Mouse (Mus musculus) lung, embryonic 14.5 days (tissue): Measurements from ENCODE around the gene Tmem117. TPM values are rescaled to one million over a fixed set of nuclear protein-coding genes. Genes with fewer than 3 reads are reported as not detected.

Experiments used
- ATAC-seq: fragments of 200-750 bp; cut with Nextera tagmentation; 2 replicates; pipeline ENCODE4 v1.8.0; 2017; ENCODE audit warnings: mild to moderate bottlenecking, moderate TSS enrichment, moderate library complexity; ENCODE audit not compliant: insufficient read depth
- DNase-seq: peaks from one replicate; pipeline ENCODE4 v3.0.0-alpha.2; 2015
- H3K27ac ChIP-seq: fragments of 300-500 bp; sonication (generic); 2 replicates; pipeline ENCODE4 v1.5.1; 2014; ENCODE audit warnings: low read depth, mild to moderate bottlenecking, moderate library complexity
- H3K27me3 ChIP-seq: fragments of 300-500 bp; sonication (generic); 2 replicates; pipeline ENCODE4 v1.6.1; 2014; ENCODE audit warnings: low read length, control low read depth; ENCODE audit not compliant: insufficient read depth
- H3K36me3 ChIP-seq: fragments of 300-500 bp; sonication (generic); 2 replicates; pipeline ENCODE4 v1.6.1; 2014; ENCODE audit warnings: control low read depth; ENCODE audit not compliant: insufficient read depth
- H3K4me1 ChIP-seq: fragments of 300-500 bp; sonication (generic); 2 replicates; pipeline ENCODE4 v1.6.1; 2014; ENCODE audit warnings: antibody characterized with exemption, control low read depth; ENCODE audit not compliant: insufficient read depth
- H3K4me2 ChIP-seq: fragments of 300-500 bp; sonication (generic); 2 replicates; pipeline ENCODE4 v1.6.1; 2014; ENCODE audit warnings: mild to moderate bottlenecking
- H3K4me3 ChIP-seq: fragments of 300-500 bp; sonication (generic); 2 replicates; pipeline ENCODE4 v1.5.1; 2014; ENCODE audit warnings: low read depth, low read length
- H3K9ac ChIP-seq: fragments of 300-500 bp; sonication (generic); 2 replicates; pipeline ENCODE4 v1.6.1; 2014
- H3K9me3 ChIP-seq: fragments of 300-500 bp; sonication (generic); 2 replicates; pipeline ENCODE4 v1.6.1; 2016; ENCODE audit warnings: low read depth, low read length, control low read depth
- CTCF ChIP-seq: IDR thresholded peaks from 2 replicates; pipeline ENCODE4 v1.5.1; 2016; ENCODE audit warnings: antibody characterized with exemption, low read depth
- WGBS: fragments of 180-500 bp; shearing (Covaris S2); extraction: QIAGEN DNeasy Blood & Tissue Kit; methylation state at CpG from one replicate; pipeline ENCODE4 v1.1.7; 2014; 5-methylcytosine and 5-hydroxymethylcytosine counted together
- polyA plus RNA-seq: library from polyadenylated mRNA; unstranded; fragments of >200 nt; fragmentation: Nextera tagmentation; extraction: Ambion mirVana; gene quantifications from 2 replicates; pipeline ENCODE4 v1.2.1, GENCODE M21; 2014

Tmem117 gene
- polyA plus RNA-seq, 1 experiment from 2014 or later: 2.8 TPM

DNA sequence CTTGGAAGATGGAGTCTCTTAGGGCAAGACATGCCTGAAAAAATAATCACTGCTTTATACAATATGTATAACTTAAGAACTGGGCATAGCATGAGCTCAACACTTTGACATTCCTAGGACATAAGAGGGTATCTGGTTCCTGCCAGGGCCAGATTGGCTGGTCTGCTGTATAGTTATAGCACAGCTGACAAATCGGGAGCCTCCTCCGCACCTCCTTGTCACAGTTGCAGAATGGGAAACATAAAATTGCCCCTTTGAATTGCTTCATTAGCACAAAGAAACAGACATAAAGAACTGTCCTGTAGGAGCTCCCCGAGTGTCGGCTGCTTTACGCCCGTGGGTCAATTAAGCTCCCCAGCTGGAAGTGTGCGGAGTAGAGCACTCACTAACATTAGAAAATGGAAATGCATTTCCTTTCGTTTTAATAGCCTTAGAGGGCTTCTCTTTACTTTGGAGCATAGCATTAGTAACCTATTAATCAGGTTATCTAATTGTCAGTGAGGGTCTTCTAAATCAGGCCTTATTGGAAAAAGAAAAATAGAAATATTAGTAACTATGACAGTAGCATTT is 426.1 kb downstream of the Tmem117 start:
- Histone ChIP-seq H3K9me3 (no peaks in the 10 kb centered on the region), H3K27me3 (no peaks in the 10 kb centered on the region), H3K36me3 (no peaks in the 10 kb centered on the region), H3K4me2 (no peak overlapping the region), H3K4me3 (no peak overlapping the region), H3K4me1 (no peaks in the 10 kb centered on the region), H3K27ac (no peak overlapping the region), H3K9ac (no peak overlapping the region)
- DNase-seq (no peak), ATAC-seq (no peak)
- TF ChIP-seq CTCF: no peak
- 90% methylated on average over 8 of the region's 8 CpGs for WGBS

DNA sequence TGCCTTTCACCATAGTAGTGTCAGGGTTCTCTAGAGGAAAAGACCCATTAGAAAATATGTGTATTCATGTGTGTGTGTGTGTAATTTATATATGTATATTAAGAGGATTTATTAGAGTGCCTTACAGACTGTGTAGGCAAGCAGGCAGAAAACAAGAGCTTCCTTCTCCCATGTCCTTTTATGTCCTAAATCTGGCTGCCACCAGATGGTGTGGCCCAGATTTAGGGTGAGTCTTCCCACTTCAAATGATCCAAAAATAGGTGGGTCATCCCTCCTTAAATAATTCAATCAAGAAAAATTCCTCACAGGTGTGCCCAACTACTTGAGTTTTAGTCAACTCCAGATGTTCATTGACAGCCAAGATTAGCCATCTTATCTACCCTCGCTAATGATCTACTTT is 439.0 kb downstream of the Tmem117 start:
- DNase-seq (no peak), ATAC-seq (no peak)
- Histone ChIP-seq H3K4me3 (no peak overlapping the region), H3K9me3 (no peaks in the 10 kb centered on the region), H3K9ac (no peak overlapping the region), H3K36me3 (no peaks in the 10 kb centered on the region), H3K27me3 (no peaks in the 10 kb centered on the region), H3K4me2 (no peak overlapping the region), H3K4me1 (no peaks in the 10 kb centered on the region), H3K27ac (no peak overlapping the region)
- no peak for TF ChIP-seq CTCF
- WGBS: 68% methylated on average over 1 of the region's 1 CpGs

DNA sequence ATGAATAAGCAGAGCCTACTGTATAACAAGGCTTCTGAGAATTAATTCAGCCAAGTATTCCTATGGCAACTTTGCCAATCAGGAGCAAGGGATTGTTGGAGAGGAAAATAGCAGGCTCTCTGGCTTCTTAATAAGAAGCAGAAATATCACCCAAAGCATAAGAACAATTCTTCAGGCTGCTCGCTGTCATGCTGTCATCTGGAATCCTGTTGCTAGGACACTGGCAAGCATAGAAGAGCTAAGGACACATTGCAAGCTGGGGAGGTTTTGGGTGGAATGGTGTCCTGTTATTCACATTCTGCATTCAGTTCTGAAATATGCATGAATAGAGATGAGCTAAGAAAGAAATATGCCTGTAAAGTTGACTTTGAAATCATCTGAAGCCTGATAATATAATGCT is 439.8 kb downstream of the Tmem117 start:
- no peaks in the 10 kb centered on the region for H3K36me3 ChIP-seq
- TF ChIP-seq CTCF: no peak
- no peak overlapping the region for H3K4me2 ChIP-seq
- no peak overlapping the region for H3K27ac ChIP-seq
- no peaks in the 10 kb centered on the region for H3K4me1 ChIP-seq
- no peak for DNase-seq
- no peak overlapping the region for H3K9ac ChIP-seq
- H3K9me3 ChIP-seq: no peaks in the 10 kb centered on the region
- ATAC-seq: no peak
- H3K27me3 ChIP-seq: no peaks in the 10 kb centered on the region
- WGBS: 73% methylated on average over 1 of the region's 1 CpGs
- no peak overlapping the region for H3K4me3 ChIP-seq

DNA sequence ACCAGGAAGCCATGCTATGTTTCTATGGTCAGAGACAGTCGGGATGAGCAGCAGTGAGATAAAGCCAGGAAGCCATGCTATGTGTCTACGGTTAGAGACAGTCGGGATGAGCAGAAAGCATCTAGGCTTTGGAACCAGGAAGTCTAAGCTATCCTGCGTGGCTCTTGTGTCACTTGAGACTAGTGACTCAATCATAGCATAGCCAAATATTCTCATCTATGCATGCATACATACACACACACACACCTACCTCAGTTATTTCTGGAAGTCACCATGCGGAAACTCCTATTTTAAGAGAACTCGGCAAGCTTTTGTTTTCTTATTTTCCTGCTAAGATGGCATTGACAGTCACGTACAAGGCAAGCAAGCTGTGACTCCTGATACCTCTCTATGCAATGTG is 441.8 kb downstream of the Tmem117 start:
- Histone ChIP-seq H3K27ac (no peak overlapping the region), H3K9ac (no peak overlapping the region)

DNA sequence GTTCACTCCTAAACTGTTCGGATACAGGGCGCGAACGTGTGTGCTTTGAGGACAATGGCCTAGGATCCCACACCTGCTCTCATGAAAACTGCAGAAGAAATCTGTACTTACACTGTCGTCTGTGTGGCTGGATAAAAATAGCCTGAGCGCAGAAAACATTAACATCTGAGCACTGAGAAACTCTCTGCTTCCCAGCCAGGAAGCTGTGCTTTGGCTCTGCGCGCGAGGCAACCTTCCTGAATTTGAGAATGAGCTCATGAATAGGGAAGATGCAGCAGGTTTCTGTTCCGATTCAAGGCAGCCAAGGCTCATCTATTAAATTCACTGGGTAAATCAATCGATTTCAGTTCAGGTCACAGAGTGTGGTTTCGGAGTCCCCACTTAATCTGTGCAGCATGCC is 446.3 kb downstream of the Tmem117 start:
- Histone ChIP-seq H3K9ac (no peak overlapping the region), H3K36me3 (no peaks in the 10 kb centered on the region), H3K4me3 (no peak overlapping the region), H3K4me1 (no peaks in the 10 kb centered on the region), H3K9me3 (no peaks in the 10 kb centered on the region), H3K27ac (no peak overlapping the region), H3K4me2 (no peak overlapping the region), H3K27me3 (no peaks in the 10 kb centered on the region)
- 87% methylated on average over 12 of the region's 12 CpGs for WGBS
- TF ChIP-seq CTCF: no peak
- no peak for DNase-seq
- no peak for ATAC-seq

More for the DNA sequence above, 441.8 kb downstream of the Tmem117 start:
- Histone ChIP-seq H3K4me3 (no peak overlapping the region), H3K27me3 (no peaks in the 10 kb centered on the region), H3K4me1 (no peaks in the 10 kb centered on the region), H3K36me3 (no peaks in the 10 kb centered on the region), H3K9me3 (no peaks in the 10 kb centered on the region), H3K4me2 (no peak overlapping the region)
- no peak for TF ChIP-seq CTCF
- no peak for DNase-seq
- WGBS: 82% methylated on average over 7 of the region's 7 CpGs
- no peak for ATAC-seq

DNA sequence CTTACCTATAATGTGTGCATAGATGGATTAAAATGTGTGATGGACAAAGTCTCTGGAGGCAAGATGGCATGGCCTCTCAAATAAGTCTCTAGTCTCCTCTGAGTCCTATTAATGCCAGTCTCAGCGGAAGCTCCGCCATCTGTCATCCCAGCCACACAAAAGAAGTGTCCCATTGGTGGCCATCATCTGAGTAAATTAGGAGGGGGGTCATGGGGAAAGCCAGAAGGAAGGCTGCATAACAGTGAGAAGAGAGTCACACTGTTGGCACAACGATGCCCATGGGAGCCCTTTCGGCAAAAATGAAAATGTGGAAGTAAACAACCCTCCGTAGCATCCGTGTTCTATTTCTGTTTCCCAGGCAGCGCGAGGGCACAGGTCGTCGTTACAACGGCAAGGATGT is 452.6 kb downstream of the Tmem117 start:
- H3K9ac ChIP-seq: no peak overlapping the region

DNA sequence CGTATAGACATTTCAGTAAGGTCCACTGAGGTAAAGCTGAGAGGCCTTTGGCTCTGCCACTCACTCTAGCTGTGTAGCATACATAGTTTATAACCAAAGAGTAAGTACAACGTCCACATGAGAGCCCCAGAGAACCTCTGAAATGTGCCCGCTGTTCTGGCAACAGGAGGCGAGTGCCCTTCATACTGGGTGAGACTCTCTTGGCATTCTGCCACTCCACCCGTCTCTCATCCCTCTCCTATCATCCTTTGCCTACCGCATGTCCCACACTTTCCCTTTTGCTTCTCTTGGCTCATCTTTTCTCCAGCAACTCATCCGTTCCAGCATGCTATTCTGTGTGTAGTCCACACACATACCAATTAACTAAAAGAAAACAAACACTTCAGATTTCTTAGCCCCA is 456.9 kb downstream of the Tmem117 start:
- Histone ChIP-seq H3K36me3 (no peaks in the 10 kb centered on the region), H3K9ac (no peak overlapping the region), H3K4me1 (no peaks in the 10 kb centered on the region), H3K27ac (no peak overlapping the region), H3K4me2 (no peak overlapping the region), H3K27me3 (no peaks in the 10 kb centered on the region), H3K4me3 (no peak overlapping the region), H3K9me3 (no peaks in the 10 kb centered on the region)
- DNase-seq (no peak), ATAC-seq (no peak)
- WGBS: 69% methylated on average over 7 of the region's 7 CpGs
- TF ChIP-seq CTCF: no peak

More for the DNA sequence above, 452.6 kb downstream of the Tmem117 start:
- Histone ChIP-seq H3K27ac (no peak overlapping the region), H3K4me3 (no peak overlapping the region), H3K4me1 (no peaks in the 10 kb centered on the region), H3K27me3 (no peaks in the 10 kb centered on the region), H3K9me3 (no peaks in the 10 kb centered on the region), H3K36me3 (no peaks in the 10 kb centered on the region), H3K4me2 (no peak overlapping the region)
- ATAC-seq: no peak
- no peak for TF ChIP-seq CTCF
- DNase-seq: no peak
- 88% methylated on average over 11 of the region's 11 CpGs for WGBS

DNA sequence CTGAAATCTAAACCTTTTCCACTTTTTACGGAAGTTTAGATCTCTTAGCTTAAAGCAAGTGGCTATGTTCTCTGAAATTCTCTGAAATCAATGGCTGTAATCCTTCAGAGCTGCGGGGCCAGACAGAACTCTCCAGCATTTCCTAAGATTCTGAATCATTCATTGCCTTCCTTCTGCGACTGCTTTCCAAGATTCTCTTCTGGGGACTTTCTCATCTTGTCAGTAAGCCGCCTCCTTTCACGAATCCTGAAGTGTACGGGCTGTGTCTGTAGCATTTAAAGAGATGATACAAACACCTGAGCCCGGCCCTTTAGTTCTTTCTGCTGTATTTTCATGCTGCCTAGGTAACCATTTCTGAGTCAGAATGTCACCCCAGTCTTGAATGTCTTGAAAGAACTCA is 471.1 kb downstream of the Tmem117 start:
- H3K9ac ChIP-seq: no peak overlapping the region
- WGBS: 84% methylated on average over 7 of the region's 7 CpGs
- H3K36me3 ChIP-seq: no peaks in the 10 kb centered on the region
- H3K27me3 ChIP-seq: no peaks in the 10 kb centered on the region
- no peak overlapping the region for H3K4me3 ChIP-seq
- no peak for ATAC-seq
- H3K27ac ChIP-seq: no peak overlapping the region
- DNase-seq: no peak
- H3K9me3 ChIP-seq: no peaks in the 10 kb centered on the region
- TF ChIP-seq CTCF: no peak
- no peaks in the 10 kb centered on the region for H3K4me1 ChIP-seq
- H3K4me2 ChIP-seq: no peak overlapping the region
